Mouse (Mus musculus): Measurements from ENCODE around the gene Rnf123. TPM values are rescaled to one million over a fixed set of nuclear protein-coding genes. Genes with fewer than 3 reads are reported as not detected.

The Rnf123 gene
- polyA plus RNA-seq, 1 experiment from 2014 or later = 20.3 TPM

GRCm38 (mm10) chr9:108121170-108121969, 38.2 kb upstream of the Rnf123 start:
- WGBS = 85% methylated on average over 10 of the region's 10 CpGs
- Histone ChIP-seq H3K4me2 (ENCODE audit: low read depth, low read length) (no peak overlapping the region), H3K27me3 (replicated peaks; ENCODE audit: control insufficient read depth, insufficient read depth, low read length) (no peaks in the 10 kb centered on the region), H3K4me1 (ENCODE audit: control insufficient read depth, insufficient read depth, low read length) (peaks cover 33% of the 10 kb centered on the region), H3K9ac (ENCODE audit: low read depth, low read length) (no peak overlapping the region), H3K9me3 (ENCODE audit: control insufficient read depth, low read length) (no peaks in the 10 kb centered on the region), H3K27ac (ENCODE audit: low read length) (peak overlapping the region; percentile 93), H3K36me3 (ENCODE audit: control insufficient read depth, insufficient read depth, low read length) (no peaks in the 10 kb centered on the region), H3K4me3 (ENCODE audit: low read length) (no peak overlapping the region)
- no peak for ATAC-seq

DNA sequence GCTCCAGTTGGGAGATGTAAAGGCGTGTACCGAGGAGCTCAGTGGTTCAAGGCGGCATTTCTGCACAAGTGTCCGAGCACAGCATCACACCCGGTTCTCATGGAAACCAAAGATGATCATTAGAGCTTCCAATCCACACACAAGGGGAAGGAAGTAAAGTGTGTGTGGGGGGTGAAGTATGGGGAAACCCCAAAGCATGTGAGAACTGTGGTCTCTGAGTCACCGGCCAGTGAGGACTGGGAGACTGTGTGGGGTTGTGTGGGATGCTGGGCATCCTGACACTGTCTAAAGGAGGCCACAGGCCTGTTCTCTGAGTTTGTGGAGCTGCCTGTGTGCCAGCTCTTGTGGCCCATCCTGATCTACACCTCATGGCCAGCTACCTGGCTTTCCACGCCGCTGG, 37.5 kb upstream of the Rnf123 start:
- no peak for ATAC-seq
- H3K4me3 ChIP-seq (ENCODE audit: low read length) = no peak overlapping the region
- H3K9me3 ChIP-seq (ENCODE audit: control insufficient read depth, low read length) = no peaks in the 10 kb centered on the region
- no peaks in the 10 kb centered on the region for H3K36me3 ChIP-seq (ENCODE audit: control insufficient read depth, insufficient read depth, low read length)
- H3K9ac ChIP-seq (ENCODE audit: low read depth, low read length) = no peak overlapping the region
- H3K27ac ChIP-seq (ENCODE audit: low read length) = peak overlapping the region; percentile 93
- WGBS = 91% methylated on average over 8 of the region's 8 CpGs
- no peaks in the 10 kb centered on the region for H3K27me3 ChIP-seq (replicated peaks; ENCODE audit: control insufficient read depth, insufficient read depth, low read length)
- peaks cover 27% of the 10 kb centered on the region for H3K4me1 ChIP-seq (ENCODE audit: control insufficient read depth, insufficient read depth, low read length)
- H3K4me2 ChIP-seq (ENCODE audit: low read depth, low read length) = no peak overlapping the region

DNA sequence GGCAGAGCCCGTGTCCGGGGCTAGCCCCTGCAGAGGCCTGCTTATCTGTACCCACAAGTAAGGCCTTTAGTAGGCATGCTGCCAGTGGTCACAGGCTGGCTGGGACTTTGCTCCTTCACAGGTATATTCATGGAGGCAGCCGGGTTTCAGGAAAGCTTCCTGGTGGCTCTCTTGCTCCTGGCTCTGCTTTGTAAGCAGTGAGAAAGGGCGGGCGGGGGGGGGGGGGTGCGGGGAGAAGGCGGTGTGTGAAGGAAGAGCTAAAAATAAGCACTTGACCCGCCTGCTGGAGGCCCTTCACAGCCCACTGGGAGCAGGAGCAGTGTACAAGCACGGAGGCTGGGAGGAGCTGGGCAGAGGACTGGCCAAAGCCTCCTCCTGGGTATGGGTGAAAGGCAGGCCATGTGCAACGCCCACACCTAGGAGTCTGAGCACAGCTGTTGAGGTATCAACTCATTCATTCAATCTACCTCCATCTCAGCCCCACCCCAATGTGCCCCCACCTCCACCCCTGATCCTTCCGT, 36.8 kb upstream of the Rnf123 start:
- Histone ChIP-seq H3K27ac (ENCODE audit: low read length) (peak overlapping the region; percentile 93), H3K4me3 (ENCODE audit: low read length) (no peak overlapping the region), H3K36me3 (ENCODE audit: control insufficient read depth, insufficient read depth, low read length) (no peaks in the 10 kb centered on the region), H3K27me3 (replicated peaks; ENCODE audit: control insufficient read depth, insufficient read depth, low read length) (0 out of 2 replicates have a peak, but pooled peaks cover 3% of the 10 kb centered on the region), H3K4me1 (ENCODE audit: control insufficient read depth, insufficient read depth, low read length) (peaks cover 24% of the 10 kb centered on the region), H3K4me2 (ENCODE audit: low read depth, low read length) (no peak overlapping the region), H3K9me3 (ENCODE audit: control insufficient read depth, low read length) (no peaks in the 10 kb centered on the region), H3K9ac (ENCODE audit: low read depth, low read length) (peak overlapping the region; percentile 31)
- ATAC-seq = peak; percentile 94
- 18% methylated on average over 11 of the region's 11 CpGs for WGBS

DNA sequence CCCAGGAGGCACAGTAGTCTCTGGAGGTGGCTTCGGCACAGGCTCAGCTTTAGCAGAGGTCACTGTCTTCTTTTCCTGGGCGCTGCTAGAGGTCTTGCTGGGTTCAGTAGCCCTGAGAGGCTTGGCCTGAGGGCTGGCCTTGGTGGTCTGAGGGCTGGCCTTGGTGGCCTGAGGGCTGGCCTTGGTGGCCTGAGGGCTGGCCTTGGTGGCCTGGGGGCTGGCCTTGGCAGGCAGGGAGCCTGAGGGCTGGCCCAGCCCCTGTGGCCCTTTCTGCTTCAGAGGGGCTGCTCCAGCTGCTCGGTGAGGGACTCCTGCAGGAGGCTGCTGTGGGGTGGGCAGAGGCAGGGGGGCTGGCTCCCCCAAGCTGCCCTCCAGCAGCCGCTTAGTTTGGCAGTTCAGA, 34.0 kb upstream of the Rnf123 start:
- WGBS = 61% methylated on average over 4 of the region's 4 CpGs

DNA sequence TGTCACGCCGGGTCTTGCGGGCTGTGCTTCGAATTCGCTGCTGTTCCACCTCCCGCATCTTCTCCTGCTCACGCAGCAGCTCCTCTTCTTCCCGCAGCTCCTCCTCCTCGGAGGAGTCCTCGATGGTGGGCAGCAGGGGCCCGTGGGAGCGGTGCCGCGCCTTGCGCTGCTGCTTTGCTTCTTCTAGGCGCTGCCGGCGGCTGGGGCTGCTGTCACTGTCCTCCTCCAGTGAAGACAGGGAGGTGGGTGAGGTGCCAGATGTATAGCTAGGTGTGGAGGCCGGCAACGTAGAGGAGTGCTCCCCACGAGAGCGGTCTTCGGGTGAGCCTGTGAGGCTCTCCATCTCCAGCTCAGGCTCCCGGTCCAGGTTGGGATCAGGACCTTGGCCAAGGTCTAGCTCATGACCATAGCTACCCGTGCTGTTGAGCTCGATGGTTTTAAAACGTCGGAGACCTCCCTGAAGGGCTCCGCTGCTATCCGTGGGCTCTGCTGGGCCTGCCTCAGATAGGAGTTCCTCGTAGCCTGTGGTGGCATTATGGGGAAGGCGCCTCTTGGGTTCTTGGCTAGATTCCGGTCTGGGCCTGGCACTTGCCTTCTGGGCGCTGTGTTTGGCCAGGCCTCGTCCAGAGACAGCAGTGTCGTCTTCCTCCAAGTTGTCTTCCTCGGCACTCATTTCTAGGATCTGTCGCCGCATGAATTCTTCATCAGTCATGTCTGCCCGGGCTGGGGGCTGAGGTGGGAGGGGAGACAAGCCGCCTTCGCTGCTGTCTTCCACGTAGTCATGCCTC, 32.3 kb upstream of the Rnf123 start:
- 69% methylated on average over 43 of the region's 43 CpGs for WGBS
- no peak overlapping the region for H3K4me3 ChIP-seq (ENCODE audit: low read length)
- H3K27ac ChIP-seq (ENCODE audit: low read length) = no peak overlapping the region
- H3K4me2 ChIP-seq (ENCODE audit: low read depth, low read length) = no peak overlapping the region
- no peaks in the 10 kb centered on the region for H3K36me3 ChIP-seq (ENCODE audit: control insufficient read depth, insufficient read depth, low read length)
- H3K9ac ChIP-seq (ENCODE audit: low read depth, low read length) = no peak overlapping the region
- H3K9me3 ChIP-seq (ENCODE audit: control insufficient read depth, low read length) = no peaks in the 10 kb centered on the region
- 0 out of 2 replicates have a peak, but pooled peaks cover 7% of the 10 kb centered on the region for H3K27me3 ChIP-seq (replicated peaks; ENCODE audit: control insufficient read depth, insufficient read depth, low read length)
- H3K4me1 ChIP-seq (ENCODE audit: control insufficient read depth, insufficient read depth, low read length) = peaks cover 23% of the 10 kb centered on the region
- no peak for ATAC-seq

More for the DNA sequence above, 34.0 kb upstream of the Rnf123 start:
- peaks cover 21% of the 10 kb centered on the region for H3K4me1 ChIP-seq (ENCODE audit: control insufficient read depth, insufficient read depth, low read length)
- no peaks in the 10 kb centered on the region for H3K36me3 ChIP-seq (ENCODE audit: control insufficient read depth, insufficient read depth, low read length)
- no peaks in the 10 kb centered on the region for H3K9me3 ChIP-seq (ENCODE audit: control insufficient read depth, low read length)
- no peak overlapping the region for H3K27ac ChIP-seq (ENCODE audit: low read length)
- H3K4me2 ChIP-seq (ENCODE audit: low read depth, low read length) = no peak overlapping the region
- H3K4me3 ChIP-seq (ENCODE audit: low read length) = no peak overlapping the region
- H3K27me3 ChIP-seq (replicated peaks; ENCODE audit: control insufficient read depth, insufficient read depth, low read length) = 0 out of 2 replicates have a peak, but pooled peaks cover 7% of the 10 kb centered on the region
- no peak overlapping the region for H3K9ac ChIP-seq (ENCODE audit: low read depth, low read length)
- no peak for ATAC-seq

DNA sequence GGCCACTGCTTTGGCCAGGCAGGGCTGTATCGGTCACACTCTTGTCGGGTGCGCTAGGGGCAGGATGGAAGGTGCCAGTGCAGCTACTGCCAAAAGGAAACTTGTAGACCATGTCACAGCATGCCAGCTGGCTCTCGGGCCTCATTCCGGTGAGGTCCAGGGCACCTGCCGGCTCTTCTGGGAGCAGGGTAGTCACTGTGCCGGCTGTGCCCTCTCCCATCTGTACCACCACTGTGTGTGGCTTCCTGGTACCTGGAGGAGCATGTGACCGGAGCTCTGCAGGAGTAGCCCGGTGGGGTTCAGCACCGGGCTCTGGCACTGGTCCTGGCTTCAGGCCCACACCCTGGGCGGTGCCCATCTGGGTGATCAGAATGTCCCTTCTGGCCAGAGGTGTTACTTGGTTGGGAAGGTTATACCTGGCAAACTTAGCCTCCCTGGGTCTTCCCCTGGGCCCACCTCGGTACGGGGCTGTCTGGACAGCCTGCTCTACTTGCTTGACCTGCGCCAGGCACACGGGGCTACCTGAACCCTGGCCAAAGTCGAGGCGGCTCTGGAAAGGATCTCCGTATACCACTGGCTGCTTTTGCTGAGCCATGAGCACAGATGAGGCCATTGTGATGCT, 29.7 kb upstream of the Rnf123 start:
- Histone ChIP-seq H3K36me3 (ENCODE audit: control insufficient read depth, insufficient read depth, low read length) (no peaks in the 10 kb centered on the region), H3K9ac (ENCODE audit: low read depth, low read length) (no peak overlapping the region), H3K4me3 (ENCODE audit: low read length) (no peak overlapping the region), H3K4me1 (ENCODE audit: control insufficient read depth, insufficient read depth, low read length) (peaks cover 20% of the 10 kb centered on the region), H3K9me3 (ENCODE audit: control insufficient read depth, low read length) (no peaks in the 10 kb centered on the region), H3K27me3 (replicated peaks; ENCODE audit: control insufficient read depth, insufficient read depth, low read length) (0 out of 2 replicates have a peak, but pooled peaks cover 7% of the 10 kb centered on the region), H3K4me2 (ENCODE audit: low read depth, low read length) (no peak overlapping the region), H3K27ac (ENCODE audit: low read length) (no peak overlapping the region)
- no peak for ATAC-seq
- 94% methylated on average over 18 of the region's 18 CpGs for WGBS

GRCm38 (mm10) chr9:108111593-108112121, 28.5 kb upstream of the Rnf123 start:
- peak overlapping the region; percentile 27 for H3K4me3 ChIP-seq (ENCODE audit: low read length)
- H3K9me3 ChIP-seq (ENCODE audit: control insufficient read depth, low read length) = no peaks in the 10 kb centered on the region
- peak overlapping the region; percentile 49 for H3K9ac ChIP-seq (ENCODE audit: low read depth, low read length)
- H3K27ac ChIP-seq (ENCODE audit: low read length) = peak overlapping the region; percentile 44
- peak overlapping the region; percentile 56 for H3K4me2 ChIP-seq (ENCODE audit: low read depth, low read length)
- H3K27me3 ChIP-seq (replicated peaks; ENCODE audit: control insufficient read depth, insufficient read depth, low read length) = 0 out of 2 replicates have a peak, but pooled peaks cover 7% of the 10 kb centered on the region
- H3K36me3 ChIP-seq (ENCODE audit: control insufficient read depth, insufficient read depth, low read length) = no peaks in the 10 kb centered on the region
- ATAC-seq = no peak; the same call in 1 of the 2 replicates
- peaks cover 20% of the 10 kb centered on the region for H3K4me1 ChIP-seq (ENCODE audit: control insufficient read depth, insufficient read depth, low read length)
- 74% methylated on average over 17 of the region's 17 CpGs for WGBS

GRCm38 (mm10) chr9:108111101-108111592, 28.0 kb upstream of the Rnf123 start:
- peak overlapping the region; percentile 56 for H3K4me2 ChIP-seq (ENCODE audit: low read depth, low read length)
- H3K9ac ChIP-seq (ENCODE audit: low read depth, low read length) = peak overlapping the region; percentile 49
- H3K9me3 ChIP-seq (ENCODE audit: control insufficient read depth, low read length) = no peaks in the 10 kb centered on the region
- H3K27ac ChIP-seq (ENCODE audit: low read length) = peak overlapping the region; percentile 44
- WGBS = 8% methylated on average over 22 of the region's 22 CpGs
- H3K4me3 ChIP-seq (ENCODE audit: low read length) = peak overlapping the region; percentile 27
- no peaks in the 10 kb centered on the region for H3K36me3 ChIP-seq (ENCODE audit: control insufficient read depth, insufficient read depth, low read length)
- H3K27me3 ChIP-seq (replicated peaks; ENCODE audit: control insufficient read depth, insufficient read depth, low read length) = 0 out of 2 replicates have a peak, but pooled peaks cover 7% of the 10 kb centered on the region
- peak; percentile 22 for ATAC-seq
- H3K4me1 ChIP-seq (ENCODE audit: control insufficient read depth, insufficient read depth, low read length) = peaks cover 20% of the 10 kb centered on the region

Data from intestine, embryonic 16.5 days (tissue).